Mouse (Mus musculus): ENCODE data around the gene Socs5.

DNA sequence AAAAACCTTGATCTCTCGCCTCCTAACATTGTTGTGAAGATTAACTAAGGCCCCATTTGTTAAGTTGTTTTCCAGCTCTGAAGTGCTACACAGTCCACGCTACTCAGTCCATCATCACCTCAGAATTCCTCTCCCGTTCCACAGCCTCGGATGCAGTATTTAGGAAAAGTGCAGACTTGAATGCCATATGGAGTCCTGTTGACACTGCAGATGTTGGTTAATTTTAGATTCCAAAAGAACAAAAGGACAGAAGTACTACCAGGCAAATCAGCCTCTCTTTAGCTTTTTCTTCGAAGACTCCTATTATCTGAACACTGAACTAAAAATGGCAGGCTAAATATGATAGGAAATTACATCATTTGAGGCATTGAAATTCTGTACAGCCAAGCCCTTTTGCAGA is 14.4 kb upstream of the Socs5 start:
- TF ChIP-seq CTCF (IDR thresholded peaks at IDR 0.05; ENCODE audit: insufficient read depth, low read depth, low read length) (no peak), POLR2A (IDR thresholded peaks at IDR 0.05; ENCODE audit: insufficient read depth, low read depth, low read length) (no peak)
